Mouse (Mus musculus) spleen, adult 2 months (tissue): ENCODE measurements around the gene Tmem44. TPM values are rescaled to one million over a fixed set of nuclear protein-coding genes. Genes with fewer than 3 reads are reported as not detected.

ENCODE experiments used
- DNase-seq, 2 experiments: peaks; one replicate each; pipeline versions ENCODE4 v3.0.0 to v3.0.0-alpha.2; 2012 to 2021; ENCODE audit warnings: low spot score in 2 of 2, low read depth in 1 of 2
- H3K27ac ChIP-seq: fragments of 200-500 bp; 2 replicates; pipeline ENCODE4 v1.5.1; 2012; ENCODE audit warnings: low read length, inconsistent platforms; ENCODE audit not compliant: insufficient read depth
- H3K27me3 ChIP-seq: fragments of 200-500 bp; 2 replicates; pipeline ENCODE4 v1.6.1; 2012; ENCODE audit warnings: mild to moderate bottlenecking, moderate library complexity, low read length, inconsistent platforms; ENCODE audit not compliant: control insufficient read depth, insufficient read depth
- H3K36me3 ChIP-seq: fragments of 200-500 bp; 2 replicates; pipeline ENCODE4 v1.6.1; 2012; ENCODE audit warnings: mild to moderate bottlenecking, low read length, inconsistent platforms; ENCODE audit not compliant: control insufficient read depth, insufficient read depth
- H3K4me1 ChIP-seq: fragments of 200-500 bp; 2 replicates; pipeline ENCODE4 v1.6.1; 2011; ENCODE audit warnings: inconsistent platforms; ENCODE audit not compliant: control insufficient read depth, insufficient read depth, insufficient read length
- H3K4me3 ChIP-seq: fragments of 200-500 bp; 2 replicates; pipeline ENCODE4 v1.5.1; 2011; ENCODE audit warnings: mild to moderate bottlenecking, inconsistent platforms; ENCODE audit not compliant: insufficient read depth, insufficient read length; ENCODE audit errors: extremely low read depth
- CTCF ChIP-seq: fragments of 200-500 bp; IDR thresholded peaks from 2 replicates; pipeline ENCODE4 v1.5.1; 2011; ENCODE audit warnings: mild to moderate bottlenecking, inconsistent platforms; ENCODE audit not compliant: insufficient read depth, insufficient read length, insufficient replicate concordance; ENCODE audit errors: extremely low read depth
- POLR2A ChIP-seq: fragments of 200-500 bp; IDR thresholded peaks from 2 replicates; pipeline ENCODE4 v1.6.1; 2011; ENCODE audit warnings: low read depth, low read length, inconsistent platforms
- WGBS: fragments of 180-500 bp; shearing (Covaris S2); methylation state at CpG from one replicate; pipeline ENCODE4 v1.1.7; 2018; 5-methylcytosine and 5-hydroxymethylcytosine counted together
- polyA plus RNA-seq: library from polyadenylated mRNA; depleted of rRNA; stranded (reverse); fragments of >200 nt; gene quantifications from 2 replicates; pipeline ENCODE4 v1.2.3, GENCODE M21; 2012

The Tmem44 gene
- polyA plus RNA-seq, 1 experiment = 3.5 TPM

- 91% methylated on average over 16 of the region's 16 CpGs for WGBS
- no peak for DNase-seq
- no peaks in the 10 kb centered on the region for H3K36me3 ChIP-seq
Observed at GRCm38 (mm10) chr16:30499126-30499857, 51.4 kb downstream of the Tmem44 start.

GRCm38 (mm10) chr16:30497307-30497706 is 53.3 kb downstream of the Tmem44 start:
- Histone ChIP-seq H3K36me3 (no peaks in the 10 kb centered on the region), H3K27me3 (no peaks in the 10 kb centered on the region), H3K4me3 (no peak overlapping the region), H3K4me1 (no peaks in the 10 kb centered on the region), H3K27ac (no peak overlapping the region)
- TF ChIP-seq CTCF = no peak
- no peak for TF ChIP-seq POLR2A
- WGBS = 93% methylated on average over 5 of the region's 5 CpGs
- no peak for DNase-seq

More at GRCm38 (mm10) chr16:30499126-30499857, 51.4 kb downstream of the Tmem44 start:
- H3K4me1 ChIP-seq = no peaks in the 10 kb centered on the region
- H3K27me3 ChIP-seq = no peaks in the 10 kb centered on the region
- no peak overlapping the region for H3K4me3 ChIP-seq
- H3K27ac ChIP-seq = no peak overlapping the region
- TF ChIP-seq POLR2A (no peak), CTCF (no peak)

- no peak for DNase-seq
- no peaks in the 10 kb centered on the region for H3K27me3 ChIP-seq
- no peak overlapping the region for H3K27ac ChIP-seq
- H3K4me1 ChIP-seq = no peaks in the 10 kb centered on the region
- WGBS = 91% methylated on average over 6 of the region's 6 CpGs
- H3K4me3 ChIP-seq = no peak overlapping the region
- H3K36me3 ChIP-seq = no peaks in the 10 kb centered on the region
- TF ChIP-seq CTCF (no peak), POLR2A (no peak)
Observed at GRCm38 (mm10) chr16:30494883-30495282, 55.8 kb downstream of the Tmem44 start.

GRCm38 (mm10) chr16:30491742-30492141 is 58.9 kb downstream of the Tmem44 start:
- Histone ChIP-seq H3K27me3 (no peaks in the 10 kb centered on the region), H3K27ac (no peak overlapping the region), H3K4me1 (no peaks in the 10 kb centered on the region), H3K36me3 (no peaks in the 10 kb centered on the region), H3K4me3 (no peak overlapping the region)
- TF ChIP-seq POLR2A (no peak), CTCF (no peak)
- no peak for DNase-seq
- 63% methylated on average over 4 of the region's 4 CpGs for WGBS

- H3K27ac ChIP-seq = no peak overlapping the region
- 75% methylated on average over 2 of the region's 2 CpGs for WGBS
- H3K4me3 ChIP-seq = no peak overlapping the region
- no peaks in the 10 kb centered on the region for H3K36me3 ChIP-seq
- no peak for TF ChIP-seq CTCF
- H3K27me3 ChIP-seq = no peaks in the 10 kb centered on the region
- H3K4me1 ChIP-seq = no peaks in the 10 kb centered on the region
- no peak for DNase-seq
Observed at GRCm38 (mm10) chr16:30490791-30491190, 59.9 kb downstream of the Tmem44 start.

GRCm38 (mm10) chr16:30490316-30490715 is 60.3 kb downstream of the Tmem44 start:
- Histone ChIP-seq H3K36me3 (no peaks in the 10 kb centered on the region), H3K4me1 (no peaks in the 10 kb centered on the region), H3K27me3 (no peaks in the 10 kb centered on the region), H3K4me3 (no peak overlapping the region), H3K27ac (no peak overlapping the region)
- no peak for DNase-seq
- no peak for TF ChIP-seq POLR2A
- TF ChIP-seq CTCF = no peak
- WGBS = 88% methylated on average over 4 of the region's 4 CpGs

GRCm38 (mm10) chr16:30489662-30490061 is 61.0 kb downstream of the Tmem44 start:
- WGBS = 69% methylated on average over 4 of the region's 4 CpGs
- Histone ChIP-seq H3K27ac (no peak overlapping the region), H3K4me3 (no peak overlapping the region), H3K27me3 (no peaks in the 10 kb centered on the region), H3K4me1 (no peaks in the 10 kb centered on the region), H3K36me3 (no peaks in the 10 kb centered on the region)
- no peak for TF ChIP-seq POLR2A
- no peak for TF ChIP-seq CTCF
- DNase-seq = no peak
